Mouse (Mus musculus): ENCODE measurements around the gene Cdon. TPM values are rescaled to one million over a fixed set of nuclear protein-coding genes. Genes with fewer than 3 reads are reported as not detected.
A peak's percentile ranks its signal among the peaks of the same experiment; 100 is the strongest.

The Cdon gene
- total and polyA plus RNA-seq, 2 experiments from 2014 or later, result 1.3 to 13.7 TPM

DNA sequence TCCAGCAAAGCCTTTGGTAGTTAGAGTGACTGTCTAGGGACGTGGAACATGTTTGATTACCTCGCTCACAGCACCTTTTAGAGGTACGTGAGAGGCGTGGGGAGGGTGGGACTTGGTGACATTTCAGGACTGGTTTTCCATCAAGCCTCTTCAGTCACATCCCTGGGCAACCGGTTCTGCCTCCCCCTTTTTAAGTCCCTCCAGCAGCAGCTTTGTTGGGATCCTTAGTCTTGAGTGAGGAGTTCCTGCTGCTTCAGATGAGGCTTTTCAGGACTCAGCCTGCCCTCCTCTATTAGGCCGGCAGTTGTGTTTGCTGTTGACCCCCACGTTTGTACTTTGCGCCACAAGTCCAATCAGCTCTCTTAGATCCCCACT is 23.6 kb downstream of the Cdon start:
- Histone ChIP-seq H3K4me2 (ENCODE audit: low read depth) (no peak overlapping the region), H3K27ac (ENCODE audit: low read depth, low read length) (no peak overlapping the region), H3K9ac (no peak overlapping the region), H3K36me3 (ENCODE audit: insufficient read depth) (no peaks in the 10 kb centered on the region), H3K27me3 (ENCODE audit: insufficient read depth, low read length) (no peaks in the 10 kb centered on the region), H3K4me1 (ENCODE audit: insufficient read depth) (no peaks in the 10 kb centered on the region), H3K9me3 (ENCODE audit: low read length) (no peaks in the 10 kb centered on the region), H3K4me3 (ENCODE audit: low read depth, low read length) (no peak overlapping the region)
- no peak for ATAC-seq
- 50% methylated on average over 8 of the region's 8 CpGs for WGBS
- no peak for DNase-seq
- no peak for TF ChIP-seq CTCF (IDR thresholded peaks at IDR 0.05; ENCODE audit: low read depth)

DNA sequence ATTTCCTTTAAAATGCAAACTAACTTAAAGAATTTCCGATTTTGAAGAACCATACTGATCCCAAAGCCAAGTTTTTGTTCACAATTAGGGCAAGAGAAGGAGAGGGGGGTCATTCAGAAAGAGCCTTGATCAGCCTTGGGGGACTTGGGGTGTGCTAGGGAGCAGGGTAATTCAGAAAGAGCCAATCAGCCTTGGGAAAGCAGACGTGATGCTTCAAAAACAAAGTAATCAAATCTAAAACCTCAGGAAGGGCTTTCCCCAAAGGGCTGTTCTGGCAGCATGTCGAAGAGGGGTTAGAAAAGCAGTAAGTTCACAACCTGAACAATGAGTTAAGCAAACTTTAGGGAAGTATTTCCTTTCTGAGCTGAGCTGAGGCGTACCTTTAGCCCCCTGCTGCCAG is 26.0 kb downstream of the Cdon start:
- Histone ChIP-seq H3K9me3 (ENCODE audit: low read length) (no peaks in the 10 kb centered on the region), H3K36me3 (ENCODE audit: insufficient read depth) (0 out of 2 replicates have a peak, but pooled peaks cover under 1% of the 10 kb centered on the region), H3K4me2 (ENCODE audit: low read depth) (no peak overlapping the region), H3K27me3 (ENCODE audit: insufficient read depth, low read length) (no peaks in the 10 kb centered on the region), H3K4me3 (ENCODE audit: low read depth, low read length) (no peak overlapping the region), H3K4me1 (ENCODE audit: insufficient read depth) (no peaks in the 10 kb centered on the region), H3K9ac (no peak overlapping the region), H3K27ac (ENCODE audit: low read depth, low read length) (no peak overlapping the region)
- ATAC-seq, result no peak
- no peak for TF ChIP-seq CTCF (IDR thresholded peaks at IDR 0.05; ENCODE audit: low read depth)
- no peak for DNase-seq
- WGBS, result 57% methylated on average over 4 of the region's 4 CpGs

GRCm38 (mm10) chr9:35453311-35453710 is 32.4 kb downstream of the Cdon start:
- no peak for TF ChIP-seq CTCF (IDR thresholded peaks at IDR 0.05; ENCODE audit: low read depth)
- WGBS, result 54% methylated on average over 6 of the region's 6 CpGs
- ATAC-seq (peak; percentile 65), DNase-seq (no peak)
- Histone ChIP-seq H3K9ac (no peak overlapping the region), H3K4me2 (ENCODE audit: low read depth) (no peak overlapping the region), H3K27me3 (ENCODE audit: insufficient read depth, low read length) (no peaks in the 10 kb centered on the region), H3K27ac (ENCODE audit: low read depth, low read length) (peak overlapping the region; percentile 10; the same call in 1 of the 2 replicates), H3K4me3 (ENCODE audit: low read depth, low read length) (no peak overlapping the region), H3K4me1 (ENCODE audit: insufficient read depth) (no peaks in the 10 kb centered on the region), H3K36me3 (ENCODE audit: insufficient read depth) (peaks cover 46% of the 10 kb centered on the region), H3K9me3 (ENCODE audit: low read length) (no peaks in the 10 kb centered on the region)

- DNase-seq (no peak), ATAC-seq (no peak)
- WGBS, result 89% methylated on average over 8 of the region's 8 CpGs
- Histone ChIP-seq H3K9ac (no peak overlapping the region), H3K9me3 (ENCODE audit: low read length) (no peaks in the 10 kb centered on the region), H3K36me3 (ENCODE audit: insufficient read depth) (peaks cover 42% of the 10 kb centered on the region), H3K4me3 (ENCODE audit: low read depth, low read length) (no peak overlapping the region), H3K4me2 (ENCODE audit: low read depth) (no peak overlapping the region), H3K27ac (ENCODE audit: low read depth, low read length) (no peak overlapping the region), H3K4me1 (ENCODE audit: insufficient read depth) (no peaks in the 10 kb centered on the region), H3K27me3 (ENCODE audit: insufficient read depth, low read length) (no peaks in the 10 kb centered on the region)
- no peak for TF ChIP-seq CTCF (IDR thresholded peaks at IDR 0.05; ENCODE audit: low read depth)
Measured at GRCm38 (mm10) chr9:35459594-35459993, 38.7 kb downstream of the Cdon start.

GRCm38 (mm10) chr9:35467264-35467817 is 46.4 kb downstream of the Cdon start:
- H3K27me3 ChIP-seq (ENCODE audit: insufficient read depth, low read length), result no peaks in the 10 kb centered on the region
- WGBS, result 75% methylated on average over 8 of the region's 8 CpGs
- no peak overlapping the region for H3K9ac ChIP-seq
- DNase-seq (no peak), ATAC-seq (no peak)
- no peak overlapping the region for H3K4me2 ChIP-seq (ENCODE audit: low read depth)
- no peak overlapping the region for H3K27ac ChIP-seq (ENCODE audit: low read depth, low read length)
- H3K4me1 ChIP-seq (ENCODE audit: insufficient read depth), result no peaks in the 10 kb centered on the region
- H3K36me3 ChIP-seq (ENCODE audit: insufficient read depth), result peaks cover 22% of the 10 kb centered on the region; the same call in 1 of the 2 replicates
- no peak for TF ChIP-seq CTCF (IDR thresholded peaks at IDR 0.05; ENCODE audit: low read depth)
- H3K4me3 ChIP-seq (ENCODE audit: low read depth, low read length), result no peak overlapping the region
- H3K9me3 ChIP-seq (ENCODE audit: low read length), result no peaks in the 10 kb centered on the region

DNA sequence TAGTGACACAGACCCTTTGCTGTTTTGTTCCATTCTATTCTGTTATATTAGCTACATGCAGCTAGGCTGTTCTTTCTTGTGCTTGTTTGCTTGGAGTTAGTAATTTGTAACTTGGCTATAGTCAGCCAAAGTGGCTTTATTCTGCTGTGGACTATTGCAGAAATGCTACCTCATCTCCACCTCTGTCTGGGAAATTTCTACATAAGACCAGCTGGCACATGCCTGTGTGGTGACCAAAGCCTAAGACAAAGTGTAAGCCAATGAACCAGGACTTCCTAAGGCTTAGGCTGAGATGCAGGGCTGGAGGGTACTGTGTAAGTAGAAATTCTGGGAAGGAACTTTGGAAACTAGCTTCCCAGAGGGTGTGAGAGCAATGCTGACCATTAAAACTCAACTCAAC is 48.0 kb downstream of the Cdon start:
- Histone ChIP-seq H3K36me3 (ENCODE audit: insufficient read depth) (peaks cover 19% of the 10 kb centered on the region), H3K9ac (no peak overlapping the region)

DNA sequence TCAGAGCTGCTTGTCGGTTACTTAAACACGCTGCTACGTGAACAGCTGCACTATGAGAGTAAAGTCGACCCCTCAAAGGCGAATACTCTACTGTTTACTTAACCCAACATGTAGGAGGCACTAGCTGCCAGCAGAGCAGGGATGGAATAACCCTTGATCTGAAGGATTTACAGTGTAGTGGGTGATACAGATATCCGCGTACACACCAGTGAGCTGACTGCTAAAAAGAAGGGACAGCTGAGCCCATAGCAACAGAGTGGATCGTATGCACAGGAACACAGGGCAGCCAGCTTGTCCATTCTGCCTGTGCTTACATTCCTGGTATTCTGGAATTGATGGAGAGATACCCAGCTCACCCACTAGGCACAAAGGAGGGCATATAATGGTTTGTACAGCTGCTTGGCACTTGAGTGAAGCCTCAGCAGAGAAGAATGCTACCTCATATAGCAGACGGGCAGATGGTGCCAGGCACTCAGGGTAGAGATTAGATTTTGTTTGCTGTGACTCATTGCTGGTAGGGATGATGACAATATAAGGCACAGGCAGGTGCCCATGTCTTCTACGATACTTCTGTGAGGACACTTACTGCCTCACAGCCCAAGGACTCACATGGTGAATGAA is 53.3 kb downstream of the Cdon start:
- Histone ChIP-seq H3K4me1 (ENCODE audit: insufficient read depth) (no peaks in the 10 kb centered on the region), H3K9ac (no peak overlapping the region), H3K9me3 (ENCODE audit: low read length) (no peaks in the 10 kb centered on the region), H3K4me2 (ENCODE audit: low read depth) (no peak overlapping the region), H3K36me3 (ENCODE audit: insufficient read depth) (peaks cover 47% of the 10 kb centered on the region), H3K4me3 (ENCODE audit: low read depth, low read length) (no peak overlapping the region), H3K27ac (ENCODE audit: low read depth, low read length) (no peak overlapping the region), H3K27me3 (ENCODE audit: insufficient read depth, low read length) (no peaks in the 10 kb centered on the region)
- no peak for ATAC-seq
- DNase-seq, result no peak
- TF ChIP-seq CTCF (IDR thresholded peaks at IDR 0.05; ENCODE audit: low read depth), result no peak
- WGBS, result 82% methylated on average over 10 of the region's 10 CpGs

More for the DNA sequence above, 48.0 kb downstream of the Cdon start:
- H3K4me2 ChIP-seq (ENCODE audit: low read depth), result no peak overlapping the region
- no peak overlapping the region for H3K27ac ChIP-seq (ENCODE audit: low read depth, low read length)
- H3K27me3 ChIP-seq (ENCODE audit: insufficient read depth, low read length), result no peaks in the 10 kb centered on the region
- H3K4me1 ChIP-seq (ENCODE audit: insufficient read depth), result no peaks in the 10 kb centered on the region
- TF ChIP-seq CTCF (IDR thresholded peaks at IDR 0.05; ENCODE audit: low read depth), result no peak
- H3K4me3 ChIP-seq (ENCODE audit: low read depth, low read length), result no peak overlapping the region
- no peaks in the 10 kb centered on the region for H3K9me3 ChIP-seq (ENCODE audit: low read length)
- DNase-seq, result no peak
- no peak for ATAC-seq
